Mouse (Mus musculus) embryonic fibroblast, embryonic 13.5 days (primary cell): ENCODE measurements at regions not wholly inside any gene's neighbourhood (a gene's known extent, or its start where the extent isn't known, plus 50 kb on each side); places are given as distances from the start of the nearest gene placed in this dataset.

ENCODE experiments used
- CTCF ChIP-seq: IDR thresholded peaks from 2 replicates; pipeline ENCODE4 v1.5.1; 2011; ENCODE audit warnings: mild to moderate bottlenecking, control low read depth, low read length, moderate library complexity, borderline replicate concordance; ENCODE audit not compliant: insufficient read depth
- POLR2A ChIP-seq: IDR thresholded peaks from 2 replicates; pipeline ENCODE4 v1.6.1; 2011; ENCODE audit warnings: low read depth, mild to moderate bottlenecking, control low read depth, low read length, moderate library complexity

DNA sequence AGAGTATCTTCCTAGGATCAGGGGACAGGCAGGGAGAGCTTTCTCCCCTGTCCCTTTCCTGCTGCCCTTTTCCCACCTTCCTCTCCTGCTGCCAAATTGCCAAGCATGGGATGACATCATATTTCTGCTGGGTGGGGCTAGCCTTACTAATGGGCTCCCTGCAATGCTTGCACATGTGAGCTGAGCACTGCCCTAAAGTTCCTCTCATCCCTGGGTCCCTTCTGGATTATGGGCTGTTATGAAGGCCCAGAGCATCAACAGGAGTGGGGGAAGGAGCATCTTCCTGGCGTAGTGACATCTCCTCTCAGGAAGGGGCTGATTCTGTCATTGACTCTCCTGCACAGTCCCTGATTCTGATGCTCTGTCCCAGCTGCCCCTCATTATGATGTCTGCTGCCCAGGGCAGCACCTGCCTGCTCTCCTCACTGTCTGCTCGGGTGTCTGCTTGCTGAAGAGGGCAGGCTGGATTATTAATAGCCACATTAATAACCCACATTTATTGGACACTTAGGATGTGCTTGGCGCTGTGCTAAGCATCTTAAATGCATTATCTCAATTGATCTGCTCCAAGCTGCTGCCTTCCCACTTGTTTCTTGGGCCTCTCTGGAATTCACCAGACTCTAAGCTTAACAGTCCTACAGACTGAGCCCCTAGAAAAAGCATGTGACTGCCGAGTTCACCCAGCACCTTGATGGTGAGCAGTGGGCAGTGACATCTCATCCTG is 219.1 kb downstream of the Tpra1 start:
- TF ChIP-seq POLR2A (no peak), CTCF (no peak)
